Mouse (Mus musculus): ENCODE data around the gene St3gal6.

Gene St3gal6

GRCm38 (mm10) chr16:58521182-58521581, 2.9 kb downstream of the St3gal6 start:
- no peak for ATAC-seq (ENCODE audit: low TSS enrichment)

- no peak for ATAC-seq (ENCODE audit: low TSS enrichment)
Observed at GRCm38 (mm10) chr16:58520457-58520856, 3.6 kb downstream of the St3gal6 start.

GRCm38 (mm10) chr16:58519650-58520073, 4.4 kb downstream of the St3gal6 start:
- ATAC-seq (ENCODE audit: low TSS enrichment) = no peak

- ATAC-seq (ENCODE audit: low TSS enrichment) = no peak
Observed at GRCm38 (mm10) chr16:58516960-58517798, 6.9 kb downstream of the St3gal6 start.

- no peak for ATAC-seq (ENCODE audit: low TSS enrichment)
Observed at GRCm38 (mm10) chr16:58516161-58516560, 7.9 kb downstream of the St3gal6 start.

GRCm38 (mm10) chr16:58514565-58514964, 9.5 kb downstream of the St3gal6 start:
- ATAC-seq (ENCODE audit: low TSS enrichment) = no peak

- no peak for ATAC-seq (ENCODE audit: low TSS enrichment)
Observed at GRCm38 (mm10) chr16:58513755-58514154, 10.3 kb downstream of the St3gal6 start.

GRCm38 (mm10) chr16:58512887-58513286, 11.2 kb downstream of the St3gal6 start:
- ATAC-seq (ENCODE audit: low TSS enrichment) = peak; percentile 44; the same call in 1 of the 2 replicates

GRCm38 (mm10) chr16:58512181-58512761, 11.8 kb downstream of the St3gal6 start:
- ATAC-seq (ENCODE audit: low TSS enrichment) = 0 out of 2 replicates have a peak, but pooled peaks have one; percentile 8

- peak; percentile 75 for ATAC-seq (ENCODE audit: low TSS enrichment)
Observed at GRCm38 (mm10) chr16:58504945-58505344, 19.1 kb downstream of the St3gal6 start.

GRCm38 (mm10) chr16:58502566-58502965, 21.5 kb downstream of the St3gal6 start:
- ATAC-seq (ENCODE audit: low TSS enrichment) = no peak

- peak; percentile 20; the same call in 1 of the 2 replicates for ATAC-seq (ENCODE audit: low TSS enrichment)
Observed at GRCm38 (mm10) chr16:58501760-58502301, 22.2 kb downstream of the St3gal6 start.

GRCm38 (mm10) chr16:58499650-58500049, 24.4 kb downstream of the St3gal6 start:
- no peak for ATAC-seq (ENCODE audit: low TSS enrichment)

- ATAC-seq (ENCODE audit: low TSS enrichment) = 0 out of 2 replicates have a peak, but pooled peaks have one; percentile 5
Observed at GRCm38 (mm10) chr16:58499172-58499584, 24.9 kb downstream of the St3gal6 start.

- peak; percentile 48 for ATAC-seq (ENCODE audit: low TSS enrichment)
Observed at GRCm38 (mm10) chr16:58497886-58498713, 25.9 kb downstream of the St3gal6 start.

GRCm38 (mm10) chr16:58496791-58497190, 27.3 kb downstream of the St3gal6 start:
- ATAC-seq (ENCODE audit: low TSS enrichment) = no peak

GRCm38 (mm10) chr16:58487861-58488260, 36.2 kb downstream of the St3gal6 start:
- ATAC-seq (ENCODE audit: low TSS enrichment) = peak; percentile 83

- ATAC-seq (ENCODE audit: low TSS enrichment) = no peak
Observed at GRCm38 (mm10) chr16:58482296-58482695, 41.7 kb downstream of the St3gal6 start.

GRCm38 (mm10) chr16:58481906-58482270, 42.2 kb downstream of the St3gal6 start:
- ATAC-seq (ENCODE audit: low TSS enrichment) = peak; percentile 58

GRCm38 (mm10) chr16:58481219-58481905, 42.7 kb downstream of the St3gal6 start:
- peak; percentile 48 for ATAC-seq (ENCODE audit: low TSS enrichment)

GRCm38 (mm10) chr16:58479898-58480448, 44.1 kb downstream of the St3gal6 start:
- no peak for ATAC-seq (ENCODE audit: low TSS enrichment)
